Mouse (Mus musculus): ENCODE data around the gene Shb. TPM values are rescaled to one million over a fixed set of nuclear protein-coding genes. Genes with fewer than 3 reads are reported as not detected.

Gene Shb
- polyA plus RNA-seq, 1 experiment from 2014 or later = 2.7 TPM

GRCm38 (mm10) chr4:45510163-45510562 lies 22.1 kb downstream of the Shb start:
- Histone ChIP-seq H3K4me2 (no peak overlapping the region), H3K9ac (ENCODE audit: low read length) (no peak overlapping the region), H3K9me3 (ENCODE audit: control insufficient read depth, low read length) (no peaks in the 10 kb centered on the region), H3K36me3 (ENCODE audit: control insufficient read depth, insufficient read depth, low read length) (no peaks in the 10 kb centered on the region), H3K4me1 (ENCODE audit: control insufficient read depth, insufficient read depth, low read length) (peaks cover 20% of the 10 kb centered on the region), H3K27me3 (ENCODE audit: control insufficient read depth, insufficient read depth, low read length) (no peaks in the 10 kb centered on the region), H3K27ac (ENCODE audit: low read depth, low read length) (no peak overlapping the region), H3K4me3 (ENCODE audit: low read depth, low read length) (no peak overlapping the region)
- no peak for ATAC-seq (ENCODE audit: low FRiP score)
- WGBS = 64% methylated on average over 6 of the region's 6 CpGs
- DNase-seq (ENCODE audit: low spot score, missing footprints) = no peak

GRCm38 (mm10) chr4:45509416-45509815 lies 22.9 kb downstream of the Shb start:
- Histone ChIP-seq H3K4me2 (no peak overlapping the region), H3K36me3 (ENCODE audit: control insufficient read depth, insufficient read depth, low read length) (no peaks in the 10 kb centered on the region), H3K27me3 (ENCODE audit: control insufficient read depth, insufficient read depth, low read length) (no peaks in the 10 kb centered on the region), H3K4me1 (ENCODE audit: control insufficient read depth, insufficient read depth, low read length) (peaks cover 16% of the 10 kb centered on the region), H3K9me3 (ENCODE audit: control insufficient read depth, low read length) (no peaks in the 10 kb centered on the region), H3K9ac (ENCODE audit: low read length) (no peak overlapping the region), H3K4me3 (ENCODE audit: low read depth, low read length) (no peak overlapping the region), H3K27ac (ENCODE audit: low read depth, low read length) (no peak overlapping the region)
- WGBS = 85% methylated on average over 4 of the region's 4 CpGs
- DNase-seq (ENCODE audit: low spot score, missing footprints) = no peak
- no peak for ATAC-seq (ENCODE audit: low FRiP score)

GRCm38 (mm10) chr4:45508469-45508868 lies 23.8 kb downstream of the Shb start:
- H3K9ac ChIP-seq (ENCODE audit: low read length) = no peak overlapping the region
- 66% methylated on average over 6 of the region's 6 CpGs for WGBS
- no peak overlapping the region for H3K4me3 ChIP-seq (ENCODE audit: low read depth, low read length)
- ATAC-seq (ENCODE audit: low FRiP score) (no peak), DNase-seq (ENCODE audit: low spot score, missing footprints) (no peak)
- no peak overlapping the region for H3K27ac ChIP-seq (ENCODE audit: low read depth, low read length)
- no peaks in the 10 kb centered on the region for H3K9me3 ChIP-seq (ENCODE audit: control insufficient read depth, low read length)
- H3K36me3 ChIP-seq (ENCODE audit: control insufficient read depth, insufficient read depth, low read length) = no peaks in the 10 kb centered on the region
- peaks cover 7% of the 10 kb centered on the region for H3K4me1 ChIP-seq (ENCODE audit: control insufficient read depth, insufficient read depth, low read length)
- H3K27me3 ChIP-seq (ENCODE audit: control insufficient read depth, insufficient read depth, low read length) = no peaks in the 10 kb centered on the region
- H3K4me2 ChIP-seq = no peak overlapping the region

GRCm38 (mm10) chr4:45507476-45507875 lies 24.8 kb downstream of the Shb start:
- DNase-seq (ENCODE audit: low spot score, missing footprints) (no peak), ATAC-seq (ENCODE audit: low FRiP score) (no peak)
- no peak overlapping the region for H3K4me3 ChIP-seq (ENCODE audit: low read depth, low read length)
- no peaks in the 10 kb centered on the region for H3K27me3 ChIP-seq (ENCODE audit: control insufficient read depth, insufficient read depth, low read length)
- WGBS = 67% methylated on average over 1 of the region's 1 CpGs
- H3K9me3 ChIP-seq (ENCODE audit: control insufficient read depth, low read length) = no peaks in the 10 kb centered on the region
- no peak overlapping the region for H3K27ac ChIP-seq (ENCODE audit: low read depth, low read length)
- no peaks in the 10 kb centered on the region for H3K36me3 ChIP-seq (ENCODE audit: control insufficient read depth, insufficient read depth, low read length)
- H3K4me2 ChIP-seq = no peak overlapping the region
- no peaks in the 10 kb centered on the region; the same call in 1 of the 2 replicates for H3K4me1 ChIP-seq (ENCODE audit: control insufficient read depth, insufficient read depth, low read length)
- no peak overlapping the region for H3K9ac ChIP-seq (ENCODE audit: low read length)

- no peak for ATAC-seq (ENCODE audit: low FRiP score)
- H3K27me3 ChIP-seq (ENCODE audit: control insufficient read depth, insufficient read depth, low read length) = no peaks in the 10 kb centered on the region
- H3K9ac ChIP-seq (ENCODE audit: low read length) = no peak overlapping the region
- no peak overlapping the region for H3K4me3 ChIP-seq (ENCODE audit: low read depth, low read length)
- WGBS = 69% methylated on average over 9 of the region's 9 CpGs
- H3K27ac ChIP-seq (ENCODE audit: low read depth, low read length) = no peak overlapping the region
- no peak for DNase-seq (ENCODE audit: low spot score, missing footprints)
- H3K36me3 ChIP-seq (ENCODE audit: control insufficient read depth, insufficient read depth, low read length) = no peaks in the 10 kb centered on the region
- H3K9me3 ChIP-seq (ENCODE audit: control insufficient read depth, low read length) = no peaks in the 10 kb centered on the region
- H3K4me1 ChIP-seq (ENCODE audit: control insufficient read depth, insufficient read depth, low read length) = no peaks in the 10 kb centered on the region; the same call in 1 of the 2 replicates
- no peak overlapping the region for H3K4me2 ChIP-seq
Measured at GRCm38 (mm10) chr4:45507039-45507438, 25.2 kb downstream of the Shb start.

GRCm38 (mm10) chr4:45506613-45507012 lies 25.7 kb downstream of the Shb start:
- no peak overlapping the region for H3K4me3 ChIP-seq (ENCODE audit: low read depth, low read length)
- H3K27ac ChIP-seq (ENCODE audit: low read depth, low read length) = no peak overlapping the region
- H3K4me1 ChIP-seq (ENCODE audit: control insufficient read depth, insufficient read depth, low read length) = no peaks in the 10 kb centered on the region; the same call in 1 of the 2 replicates
- H3K27me3 ChIP-seq (ENCODE audit: control insufficient read depth, insufficient read depth, low read length) = no peaks in the 10 kb centered on the region
- DNase-seq (ENCODE audit: low spot score, missing footprints) = no peak
- H3K9ac ChIP-seq (ENCODE audit: low read length) = no peak overlapping the region
- ATAC-seq (ENCODE audit: low FRiP score) = no peak
- H3K4me2 ChIP-seq = no peak overlapping the region
- 66% methylated on average over 5 of the region's 5 CpGs for WGBS
- H3K9me3 ChIP-seq (ENCODE audit: control insufficient read depth, low read length) = no peaks in the 10 kb centered on the region
- H3K36me3 ChIP-seq (ENCODE audit: control insufficient read depth, insufficient read depth, low read length) = no peaks in the 10 kb centered on the region

DNA sequence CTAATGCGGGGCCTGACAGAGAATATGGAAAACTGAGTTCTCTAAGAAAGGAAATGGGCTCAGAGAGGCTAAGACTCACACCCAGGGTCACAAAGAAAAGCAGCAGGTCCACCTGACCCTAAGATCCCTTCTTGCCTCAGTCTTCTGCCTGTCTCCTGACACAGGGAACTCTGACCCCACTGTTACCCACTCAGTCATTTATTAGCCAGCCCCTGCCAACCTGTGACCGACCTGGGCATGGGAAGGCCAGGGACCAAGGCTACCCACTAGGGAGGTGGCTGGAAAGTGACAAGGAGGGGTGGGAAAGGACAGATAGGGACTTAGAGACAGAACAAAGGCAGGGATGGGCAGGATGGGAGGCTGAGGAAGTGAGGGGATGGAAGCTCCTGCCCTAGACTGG lies 26.6 kb downstream of the Shb start:
- no peak overlapping the region for H3K9ac ChIP-seq (ENCODE audit: low read length)
- no peak for ATAC-seq (ENCODE audit: low FRiP score)
- no peaks in the 10 kb centered on the region for H3K36me3 ChIP-seq (ENCODE audit: control insufficient read depth, insufficient read depth, low read length)
- no peaks in the 10 kb centered on the region; the same call in 1 of the 2 replicates for H3K4me1 ChIP-seq (ENCODE audit: control insufficient read depth, insufficient read depth, low read length)
- no peak overlapping the region for H3K27ac ChIP-seq (ENCODE audit: low read depth, low read length)
- H3K9me3 ChIP-seq (ENCODE audit: control insufficient read depth, low read length) = no peaks in the 10 kb centered on the region
- H3K4me2 ChIP-seq = no peak overlapping the region
- H3K27me3 ChIP-seq (ENCODE audit: control insufficient read depth, insufficient read depth, low read length) = no peaks in the 10 kb centered on the region
- WGBS = 91% methylated on average over 2 of the region's 2 CpGs
- no peak overlapping the region for H3K4me3 ChIP-seq (ENCODE audit: low read depth, low read length)
- DNase-seq (ENCODE audit: low spot score, missing footprints) = no peak

DNA sequence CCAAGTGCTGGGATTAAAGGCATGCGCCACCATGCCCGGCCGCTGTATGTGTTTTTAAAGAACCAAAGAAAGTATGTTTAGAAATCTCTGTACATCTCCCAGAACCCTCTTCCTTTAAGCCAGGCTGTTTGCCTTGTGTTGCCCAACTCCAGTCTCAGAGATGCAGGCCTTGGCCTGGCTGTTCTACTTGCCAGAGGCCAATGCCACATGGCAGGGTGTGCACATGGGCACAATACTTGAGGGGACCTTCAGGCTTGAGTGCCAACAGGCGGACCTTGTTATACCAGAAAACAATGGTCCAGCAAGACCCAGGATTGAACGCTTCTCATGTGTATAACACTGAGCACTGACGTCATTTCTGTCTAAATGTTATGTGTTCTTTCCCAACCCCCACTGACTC lies 27.1 kb downstream of the Shb start:
- Histone ChIP-seq H3K27me3 (ENCODE audit: control insufficient read depth, insufficient read depth, low read length) (no peaks in the 10 kb centered on the region), H3K36me3 (ENCODE audit: control insufficient read depth, insufficient read depth, low read length) (no peaks in the 10 kb centered on the region), H3K4me3 (ENCODE audit: low read depth, low read length) (no peak overlapping the region), H3K4me2 (no peak overlapping the region), H3K9ac (ENCODE audit: low read length) (no peak overlapping the region), H3K9me3 (ENCODE audit: control insufficient read depth, low read length) (no peaks in the 10 kb centered on the region), H3K4me1 (ENCODE audit: control insufficient read depth, insufficient read depth, low read length) (no peaks in the 10 kb centered on the region; the same call in 1 of the 2 replicates), H3K27ac (ENCODE audit: low read depth, low read length) (no peak overlapping the region)
- 94% methylated on average over 6 of the region's 6 CpGs for WGBS
- no peak for DNase-seq (ENCODE audit: low spot score, missing footprints)
- no peak for ATAC-seq (ENCODE audit: low FRiP score)

DNA sequence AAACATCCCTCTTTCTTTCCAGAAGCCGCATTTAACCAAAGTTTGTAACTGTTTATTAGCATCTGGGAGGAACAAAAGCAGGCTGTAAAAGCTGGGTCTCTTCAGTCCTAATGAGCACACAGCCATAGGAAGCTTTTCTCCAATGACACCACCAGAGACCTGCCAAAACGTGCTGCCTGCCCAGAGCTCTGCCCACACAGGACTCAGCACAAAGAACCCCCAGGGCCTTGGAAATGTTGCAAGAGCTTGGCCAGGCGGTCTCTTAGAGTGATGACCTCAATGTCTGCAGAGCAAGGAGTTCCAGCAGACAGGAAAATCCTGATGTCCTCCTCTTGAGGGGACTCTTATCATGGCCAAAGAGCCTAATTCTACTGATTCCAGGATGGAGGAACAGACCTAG lies 28.5 kb downstream of the Shb start:
- Histone ChIP-seq H3K9me3 (ENCODE audit: control insufficient read depth, low read length) (no peaks in the 10 kb centered on the region), H3K9ac (ENCODE audit: low read length) (no peak overlapping the region), H3K27me3 (ENCODE audit: control insufficient read depth, insufficient read depth, low read length) (no peaks in the 10 kb centered on the region), H3K27ac (ENCODE audit: low read depth, low read length) (no peak overlapping the region), H3K4me2 (no peak overlapping the region), H3K4me3 (ENCODE audit: low read depth, low read length) (no peak overlapping the region), H3K4me1 (ENCODE audit: control insufficient read depth, insufficient read depth, low read length) (peaks cover 10% of the 10 kb centered on the region), H3K36me3 (ENCODE audit: control insufficient read depth, insufficient read depth, low read length) (no peaks in the 10 kb centered on the region)
- ATAC-seq (ENCODE audit: low FRiP score) = no peak
- DNase-seq (ENCODE audit: low spot score, missing footprints) = no peak
- WGBS = 57% methylated on average over 3 of the region's 3 CpGs

DNA sequence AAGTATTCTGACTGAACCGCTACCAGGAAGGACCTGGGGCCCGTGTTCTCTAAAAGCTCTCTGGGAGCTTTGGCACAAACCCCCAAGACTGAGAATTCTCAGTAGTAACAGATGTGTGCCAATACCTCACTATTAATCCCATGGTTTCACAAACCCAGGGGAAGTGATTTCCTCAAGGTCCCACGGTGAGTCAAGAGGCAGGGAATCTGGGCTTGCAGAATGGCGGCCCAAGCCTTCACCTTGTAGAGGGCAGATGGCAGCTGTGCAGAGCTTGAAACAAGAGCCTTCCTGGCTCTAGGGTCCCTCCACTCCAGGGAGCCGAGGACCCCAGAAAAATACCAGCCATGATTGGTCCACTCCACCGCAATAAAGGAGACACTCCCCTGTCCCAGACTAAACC lies 28.9 kb downstream of the Shb start:
- ATAC-seq (ENCODE audit: low FRiP score) = no peak
- DNase-seq (ENCODE audit: low spot score, missing footprints) = no peak
- Histone ChIP-seq H3K4me3 (ENCODE audit: low read depth, low read length) (no peak overlapping the region), H3K4me2 (no peak overlapping the region), H3K36me3 (ENCODE audit: control insufficient read depth, insufficient read depth, low read length) (no peaks in the 10 kb centered on the region), H3K9me3 (ENCODE audit: control insufficient read depth, low read length) (no peaks in the 10 kb centered on the region), H3K27me3 (ENCODE audit: control insufficient read depth, insufficient read depth, low read length) (no peaks in the 10 kb centered on the region), H3K4me1 (ENCODE audit: control insufficient read depth, insufficient read depth, low read length) (peaks cover 13% of the 10 kb centered on the region), H3K9ac (ENCODE audit: low read length) (no peak overlapping the region), H3K27ac (ENCODE audit: low read depth, low read length) (no peak overlapping the region)
- WGBS = 90% methylated on average over 6 of the region's 6 CpGs
